Mouse (Mus musculus) myocyte (in vitro differentiated cells): ENCODE measurements around the gene Ajap1.

ENCODE experiments used
- CEBPB ChIP-seq: IDR thresholded peaks from 2 replicates; pipeline ENCODE4 v1.6.1; 2011; ENCODE audit warnings: mild to moderate bottlenecking, moderate library complexity; ENCODE audit not compliant: poor library complexity, insufficient read depth, severe bottlenecking
- E2F4 ChIP-seq: IDR thresholded peaks from one replicate; pipeline ENCODE4 v1.6.1; 2011; ENCODE audit warnings: mild to moderate bottlenecking, control low read depth, moderate library complexity; ENCODE audit not compliant: insufficient read depth
- MYOD1 ChIP-seq, 3 experiments: IDR thresholded peaks; one replicate each; pipeline ENCODE4 v1.6.1; 2011; ENCODE audit warnings: control low read depth in 2 of 3, low read depth in 2 of 3, mild to moderate bottlenecking in 2 of 3, moderate library complexity in 1 of 3; ENCODE audit not compliant: insufficient read length in 2 of 3, control insufficient read depth in 1 of 3
- MYOG ChIP-seq, 3 experiments: IDR thresholded peaks; one replicate each; pipeline ENCODE4 v1.6.1; 2011; ENCODE audit warnings: control low read depth in 2 of 3, low read depth in 2 of 3, mild to moderate bottlenecking in 2 of 3; ENCODE audit not compliant: insufficient read length in 2 of 3, control insufficient read depth in 1 of 3, insufficient read depth in 1 of 3
- POLR2A ChIP-seq: IDR thresholded peaks from one replicate; pipeline ENCODE4 v1.6.1; 2011; ENCODE audit warnings: low read depth, mild to moderate bottlenecking, control low read depth, moderate library complexity; ENCODE audit not compliant: insufficient read length
- REST ChIP-seq: IDR thresholded peaks from one replicate; pipeline ENCODE4 v1.6.1; 2011; ENCODE audit warnings: mild to moderate bottlenecking, control low read depth, moderate library complexity; ENCODE audit not compliant: insufficient read depth, insufficient read length
- TCF12 ChIP-seq: IDR thresholded peaks from one replicate; pipeline ENCODE4 v1.6.1; 2011; ENCODE audit warnings: mild to moderate bottlenecking, control low read depth; ENCODE audit not compliant: poor library complexity, insufficient read depth, severe bottlenecking
- USF1 ChIP-seq: IDR thresholded peaks from one replicate; pipeline ENCODE4 v1.6.1; 2011; ENCODE audit warnings: low read depth, mild to moderate bottlenecking, control low read depth, moderate library complexity

DNA sequence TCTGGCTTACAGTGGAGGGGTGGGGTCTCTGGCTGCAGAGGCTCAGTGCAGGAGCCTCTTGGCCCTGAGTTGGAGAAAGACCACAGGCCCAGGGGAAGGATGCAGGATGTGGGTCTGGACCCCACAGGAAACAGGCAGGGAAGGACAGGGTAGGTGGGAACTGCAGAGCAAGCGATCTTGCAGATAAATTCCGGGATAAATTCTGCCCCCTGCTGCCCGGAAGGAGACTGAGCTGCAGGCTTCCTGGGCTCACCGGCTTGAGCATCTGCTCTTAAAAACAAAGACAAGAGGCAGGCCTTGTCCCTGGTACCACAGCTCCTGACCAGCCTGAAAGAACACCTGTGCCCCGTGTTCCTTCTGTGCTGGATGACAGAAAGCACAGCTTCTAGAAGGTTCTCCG, 104.6 kb downstream of the Ajap1 start:
- TF ChIP-seq POLR2A (no peak), REST (no peak), E2F4 (no peak), TCF12 (no peak), CEBPB (no peak), MYOD1 (IDR thresholded peaks at IDR 0.05; ENCODE audit: control insufficient read depth in 1 of 3, insufficient read length in 2 of 3, low read depth in 2 of 3) (no peak), MYOG (IDR thresholded peaks at IDR 0.05; ENCODE audit: control insufficient read depth in 1 of 3, insufficient read depth in 1 of 3, insufficient read length in 2 of 3, low read depth in 2 of 3) (no peak), USF1 (no peak)
